Mouse (Mus musculus) CH12.LX (cell line): ENCODE measurements at regions not wholly inside any gene's neighbourhood (a gene's known extent, or its start where the extent isn't known, plus 50 kb on each side); places are given as distances from the start of the nearest gene placed in this dataset.

Source experiments
- DNase-seq: peaks from one replicate; pipeline ENCODE4 v3.0.0-alpha.2; 2013; ENCODE audit errors: extremely low read depth
- H3K27ac ChIP-seq: 2 replicates; pipeline ENCODE4 v1.5.1; 2012; ENCODE audit warnings: low read depth, mild to moderate bottlenecking, control low read depth, moderate library complexity; ENCODE audit not compliant: insufficient read depth
- H3K27me3 ChIP-seq: replicated peaks from 2 replicates; pipeline ENCODE3; 2012; ENCODE audit warnings: inconsistent platforms
- H3K36me3 ChIP-seq, 2 experiments: replicated peaks in 1 of 2; 2 replicates each; pipeline versions ENCODE3 to v1.6.1; 2012; ENCODE audit warnings: inconsistent platforms in 1 of 2, low read length in 1 of 2, mild to moderate bottlenecking in 1 of 2, mixed read lengths in 1 of 2, moderate library complexity in 1 of 2; ENCODE audit not compliant: control insufficient read depth in 1 of 2, insufficient read depth in 1 of 2
- H3K4me1 ChIP-seq, 2 experiments: 2 replicates each; pipeline ENCODE4 v1.6.1; 2012; ENCODE audit warnings: inconsistent platforms in 1 of 2, moderate library complexity in 1 of 2; ENCODE audit not compliant: insufficient read depth in 2 of 2, control insufficient read depth in 1 of 2
- H3K4me2 ChIP-seq: 2 replicates; pipeline ENCODE4 v1.6.1; 2012; ENCODE audit warnings: low read depth, mild to moderate bottlenecking, control low read depth; ENCODE audit not compliant: poor library complexity, insufficient read depth, severe bottlenecking
- H3K4me3 ChIP-seq, 3 experiments: fragments of 150-350 bp in 1 of 3; sonication (generic) in 1 of 3; replicated peaks in 1 of 3; 2 replicates each; pipeline versions ENCODE3 to v1.5.1; 2011 to 2012; ENCODE audit warnings: low read depth in 2 of 3, low read length in 2 of 3, mild to moderate bottlenecking in 2 of 3, moderate library complexity in 2 of 3, control low read depth in 1 of 3, improper control_type of control experiment in 1 of 3, inconsistent platforms in 1 of 3, mixed read lengths in 1 of 3; ENCODE audit not compliant: poor library complexity in 1 of 3
- H3K79me2 ChIP-seq: replicated peaks from 2 replicates; pipeline ENCODE4 v1.6.1; 2012; ENCODE audit warnings: mild to moderate bottlenecking, moderate library complexity; ENCODE audit not compliant: control insufficient read depth, poor library complexity, insufficient read depth, severe bottlenecking; ENCODE audit errors: extremely low read depth
- H3K9ac ChIP-seq: 2 replicates; pipeline ENCODE4 v1.6.1; 2012; ENCODE audit warnings: low read depth, mild to moderate bottlenecking, control low read depth, moderate library complexity; ENCODE audit not compliant: insufficient read depth
- H3K9me3 ChIP-seq: replicated peaks from 2 replicates; pipeline ENCODE3; 2012; ENCODE audit warnings: low read length, inconsistent platforms, mixed read lengths
- BHLHE40 ChIP-seq: IDR thresholded peaks from 2 replicates; pipeline ENCODE4 v1.6.1; 2011; ENCODE audit warnings: mild to moderate bottlenecking, low read depth, low read length, improper control_type of control experiment
- CHD1 ChIP-seq: IDR thresholded peaks from 2 replicates; pipeline ENCODE4 v1.6.1; 2012; ENCODE audit warnings: low read depth, low read length, improper control_type of control experiment, inconsistent platforms
- CHD2 ChIP-seq: IDR thresholded peaks from 2 replicates; pipeline ENCODE4 v1.6.1; 2011; ENCODE audit warnings: low read length, improper control_type of control experiment
- CTCF ChIP-seq, 2 experiments: IDR thresholded peaks in 1 of 2; conservative IDR thresholded peaks in 1 of 2; 2 replicates each; pipeline ENCODE4 v1.5.1; 2011 to 2012; ENCODE audit warnings: low read depth in 2 of 2, low read length in 2 of 2, improper control_type of control experiment in 1 of 2, inconsistent platforms in 1 of 2, mild to moderate bottlenecking in 1 of 2, moderate library complexity in 1 of 2
- E2F4 ChIP-seq: IDR thresholded peaks from 2 replicates; pipeline ENCODE4 v1.6.1; 2011; ENCODE audit warnings: low read depth, low read length, improper control_type of control experiment; ENCODE audit not compliant: insufficient replicate concordance
- ELF1 ChIP-seq: IDR thresholded peaks from 2 replicates; pipeline ENCODE4 v1.6.1; 2014; ENCODE audit warnings: low read depth, mild to moderate bottlenecking, inconsistent platforms, low read length, improper control_type of control experiment
- EP300 ChIP-seq: IDR thresholded peaks from 2 replicates; pipeline ENCODE4 v1.6.1; 2011; ENCODE audit warnings: low read length, improper control_type of control experiment
- ETS1 ChIP-seq: conservative IDR thresholded peaks from 2 replicates; pipeline ENCODE4 v1.6.1; 2012; ENCODE audit warnings: low read depth, mild to moderate bottlenecking, inconsistent platforms, low read length, improper control_type of control experiment, moderate library complexity
- GABPA ChIP-seq: IDR thresholded peaks from 2 replicates; pipeline ENCODE4 v1.6.1; 2012; ENCODE audit warnings: low read depth, low read length, improper control_type of control experiment, inconsistent platforms; ENCODE audit not compliant: insufficient replicate concordance
- HCFC1 ChIP-seq: IDR thresholded peaks from 2 replicates; pipeline ENCODE4 v1.6.1; 2012; ENCODE audit warnings: low read depth, mild to moderate bottlenecking, inconsistent platforms, low read length, improper control_type of control experiment
- IRF4 ChIP-seq: IDR thresholded peaks from 2 replicates; pipeline ENCODE4 v1.6.1; 2014; ENCODE audit warnings: low read depth, mild to moderate bottlenecking, inconsistent platforms, low read length, improper control_type of control experiment
- JUN ChIP-seq: IDR thresholded peaks from 2 replicates; pipeline ENCODE4 v1.6.1; 2011; ENCODE audit warnings: low read depth, mild to moderate bottlenecking, low read length, improper control_type of control experiment, moderate library complexity; ENCODE audit not compliant: insufficient read depth
- JUND ChIP-seq: conservative IDR thresholded peaks from 2 replicates; pipeline ENCODE4 v1.6.1; 2011; ENCODE audit warnings: low read depth, low read length, improper control_type of control experiment
- KAT2A ChIP-seq: IDR thresholded peaks from 2 replicates; pipeline ENCODE4 v1.6.1; 2012; ENCODE audit warnings: low read length, improper control_type of control experiment, inconsistent platforms; ENCODE audit not compliant: insufficient replicate concordance
- MAFK ChIP-seq: IDR thresholded peaks from 2 replicates; pipeline ENCODE4 v1.6.1; 2011; ENCODE audit warnings: low read length, improper control_type of control experiment; ENCODE audit not compliant: insufficient replicate concordance
- MAX ChIP-seq: IDR thresholded peaks from 2 replicates; pipeline ENCODE4 v1.6.1; 2011; ENCODE audit warnings: low read length, improper control_type of control experiment
- MAZ ChIP-seq: IDR thresholded peaks from 2 replicates; pipeline ENCODE4 v1.6.1; 2012; ENCODE audit warnings: low read depth, mild to moderate bottlenecking, inconsistent platforms, low read length, improper control_type of control experiment, moderate library complexity
- MEF2A ChIP-seq: IDR thresholded peaks from 2 replicates; pipeline ENCODE4 v1.6.1; 2014; ENCODE audit warnings: low read depth, mild to moderate bottlenecking, inconsistent platforms, low read length, improper control_type of control experiment, borderline replicate concordance
- MXI1 ChIP-seq: IDR thresholded peaks from 2 replicates; pipeline ENCODE4 v1.6.1; 2011; ENCODE audit warnings: mild to moderate bottlenecking, low read depth, low read length, improper control_type of control experiment
- MYC ChIP-seq: IDR thresholded peaks from 2 replicates; pipeline ENCODE4 v1.6.1; 2011; ENCODE audit warnings: low read depth, mild to moderate bottlenecking, improper control_type of control experiment, low read length
- NELFE ChIP-seq: IDR thresholded peaks from 2 replicates; pipeline ENCODE4 v1.6.1; 2011; ENCODE audit warnings: low read depth, low read length, improper control_type of control experiment
- NRF1 ChIP-seq: IDR thresholded peaks from 2 replicates; pipeline ENCODE4 v1.6.1; 2014; ENCODE audit warnings: low read depth, mild to moderate bottlenecking, inconsistent platforms, low read length, improper control_type of control experiment, moderate library complexity
- PAX5 ChIP-seq: IDR thresholded peaks from 2 replicates; pipeline ENCODE4 v1.6.1; 2012; ENCODE audit warnings: low read length, inconsistent platforms, mixed read lengths
- POLR2A ChIP-seq: IDR thresholded peaks from 2 replicates; pipeline ENCODE4 v1.6.1; 2011; ENCODE audit warnings: low read depth, mild to moderate bottlenecking, improper control_type of control experiment, low read length
- POLR2AphosphoS2 ChIP-seq: IDR thresholded peaks from 2 replicates; pipeline ENCODE4 v1.6.1; 2011; ENCODE audit warnings: low read depth, low read length, improper control_type of control experiment
- RAD21 ChIP-seq: IDR thresholded peaks from 2 replicates; pipeline ENCODE4 v1.6.1; 2011; ENCODE audit warnings: low read depth, mild to moderate bottlenecking, low read length, improper control_type of control experiment, moderate library complexity
- RCOR1 ChIP-seq: conservative IDR thresholded peaks from 2 replicates; pipeline ENCODE4 v1.6.1; 2012; ENCODE audit warnings: low read depth, mild to moderate bottlenecking, inconsistent platforms, low read length, improper control_type of control experiment
- SIN3A ChIP-seq: IDR thresholded peaks from 2 replicates; pipeline ENCODE4 v1.6.1; 2012; ENCODE audit warnings: low read length, improper control_type of control experiment, inconsistent platforms
- SMC3 ChIP-seq: IDR thresholded peaks from 2 replicates; pipeline ENCODE4 v1.6.1; 2011; ENCODE audit warnings: low read depth, low read length, improper control_type of control experiment
- TBP ChIP-seq: conservative IDR thresholded peaks from 2 replicates; pipeline ENCODE4 v1.6.1; 2011; ENCODE audit warnings: low read depth, low read length, improper control_type of control experiment
- TCF12 ChIP-seq: IDR thresholded peaks from 2 replicates; pipeline ENCODE4 v1.6.1; 2014; ENCODE audit warnings: low read depth, mild to moderate bottlenecking, inconsistent platforms, low read length, improper control_type of control experiment
- UBTF ChIP-seq: IDR thresholded peaks from 2 replicates; pipeline ENCODE4 v1.6.1; 2012; ENCODE audit warnings: low read depth, mild to moderate bottlenecking, inconsistent platforms, low read length, improper control_type of control experiment, moderate library complexity
- USF1 ChIP-seq: IDR thresholded peaks from 2 replicates; pipeline ENCODE4 v1.6.1; 2014; ENCODE audit warnings: low read depth, mild to moderate bottlenecking, inconsistent platforms, low read length, improper control_type of control experiment
- USF2 ChIP-seq: conservative IDR thresholded peaks from 2 replicates; pipeline ENCODE4 v1.6.1; 2011; ENCODE audit warnings: low read depth, low read length, improper control_type of control experiment
- ZC3H11A ChIP-seq: IDR thresholded peaks from 2 replicates; pipeline ENCODE4 v1.6.1; 2012; ENCODE audit warnings: low read depth, mild to moderate bottlenecking, inconsistent platforms, low read length, improper control_type of control experiment
- ZKSCAN1 ChIP-seq: IDR thresholded peaks from 2 replicates; pipeline ENCODE4 v1.6.1; 2012; ENCODE audit warnings: low read depth, inconsistent platforms, low read length, improper control_type of control experiment, borderline replicate concordance
- ZMIZ1 ChIP-seq: IDR thresholded peaks from 2 replicates; pipeline ENCODE4 v1.6.1; 2012; ENCODE audit warnings: low read depth, mild to moderate bottlenecking, inconsistent platforms, low read length, improper control_type of control experiment
- ZNF384 ChIP-seq: IDR thresholded peaks from 2 replicates; pipeline ENCODE4 v1.6.1; 2012; ENCODE audit warnings: low read depth, low read length, improper control_type of control experiment, inconsistent platforms
- dilution Hi-C: fragments of 300-500 bp; cut with MboI; formaldehyde crosslinking; loops from 2 replicates; pipeline ENCODE4 v1.14.3; 2020; ENCODE audit warnings: low sequenced_read_pairs; ENCODE audit not compliant: extremely low pct_unique_long_range_greater_than_20kb, extremely low pct_ligation_motif_present
- in situ Hi-C: fragments of 300-500 bp; cut with MboI; formaldehyde crosslinking; loops from 3 replicates; pipeline ENCODE4 v1.14.3; 2019; ENCODE audit warnings: low sequenced_read_pairs, low pct_ligation_motif_present, low pct_unique_long_range_greater_than_20kb, mixed read lengths

- peak; percentile 40 for DNase-seq
- dilution Hi-C loops (no loop called here), in situ Hi-C loops (no loop called here)
- Histone ChIP-seq H3K4me2 (peak overlapping the region; percentile 66), H3K27ac (peak overlapping the region; percentile 54; the same call in 1 of the 2 replicates), H3K9ac (peak overlapping the region; percentile 66), H3K36me3 (no peaks in the 10 kb centered on the region), H3K79me2 (no peaks in the 10 kb centered on the region), H3K4me1 (peaks cover 6 to 38% of the 10 kb centered on the region in 2 experiments), H3K9me3 (no peaks in the 10 kb centered on the region), H3K4me3 (no peak overlapping the region)
- TF ChIP-seq MEF2A (peak; percentile 59), ZNF384 (no peak), POLR2AphosphoS2 (no peak), SIN3A (no peak), SMC3 (no peak), JUND (no peak), ZKSCAN1 (no peak), GABPA (no peak), IRF4 (peak; percentile 57; the same call in 1 of the 2 replicates), PAX5 (no peak), ELF1 (no peak), USF1 (peak; percentile 43; the same call in 1 of the 2 replicates), NRF1 (0 out of 2 replicates have a peak, but pooled peaks have one; percentile 35), MAZ (peak; percentile 18; the same call in 1 of the 2 replicates), MXI1 (no peak), ZMIZ1 (no peak), CHD2 (no peak), ETS1 (no peak), TBP (0 out of 2 replicates have a peak, but pooled peaks have one; percentile 22), EP300 (no peak), RCOR1 (no peak), RAD21 (no peak), KAT2A (no peak), USF2 (no peak), UBTF (no peak), TCF12 (peak; percentile 44; the same call in 1 of the 2 replicates), MYC (no peak), CTCF (conservative IDR thresholded peaks at IDR 0.05 in 1 of 2, IDR thresholded peaks at IDR 0.05 in 1 of 2; ENCODE audit: low read depth in 2 of 2, low read length in 2 of 2) (no peak), BHLHE40 (0 out of 2 replicates have a peak, but pooled peaks have one; percentile 23), MAFK (no peak), CHD1 (no peak), NELFE (no peak), POLR2A (no peak), ZC3H11A (no peak), E2F4 (no peak), HCFC1 (no peak), MAX (peak; percentile 60; the same call in 1 of the 2 replicates), JUN (no peak)
- TF ChIP-seq, all 38 proteins: peak for 9
- H3K27me3 ChIP-seq = no peaks in the 10 kb centered on the region
Measured at GRCm38 (mm10) chr2:63454263-63455011, 270.4 kb upstream of the Kcnh7 start.
